Mouse (Mus musculus) liver, embryonic 14.5 days (tissue): ENCODE results near the gene Slamf7. TPM values are rescaled to one million over a fixed set of nuclear protein-coding genes. Genes with fewer than 3 reads are reported as not detected.

Source experiments
- ATAC-seq: fragments of 200-750 bp; cut with Nextera tagmentation; 2 replicates; pipeline ENCODE4 v1.8.0; 2017; ENCODE audit warnings: moderate number of reproducible peaks, mild to moderate bottlenecking, moderate library complexity; ENCODE audit not compliant: insufficient read depth
- DNase-seq, 3 experiments: peaks; one replicate each; pipeline ENCODE4 v3.0.0-alpha.2; 2012 to 2013; ENCODE audit warnings: low read depth in 3 of 3, low spot score in 3 of 3
- H3K27ac ChIP-seq: fragments of 300-500 bp; sonication (generic); 2 replicates; pipeline ENCODE4 v1.5.1; 2014; ENCODE audit warnings: moderate library complexity, mild to moderate bottlenecking, control low read depth, inconsistent platforms
- H3K27me3 ChIP-seq: fragments of 300-500 bp; sonication (generic); 2 replicates; pipeline ENCODE4 v1.6.1; 2014; ENCODE audit warnings: mild to moderate bottlenecking, low read length, moderate library complexity; ENCODE audit not compliant: control insufficient read depth, insufficient read depth
- H3K36me3 ChIP-seq: fragments of 300-500 bp; sonication (generic); replicated peaks from 2 replicates; pipeline ENCODE4 v1.6.1; 2014; ENCODE audit warnings: low read depth; ENCODE audit not compliant: control insufficient read depth, insufficient read depth
- H3K4me1 ChIP-seq, 2 experiments: fragments of 200-500 bp in 1 of 2; fragments of 300-500 bp in 1 of 2; sonication (generic) in 1 of 2; replicated peaks; 2 replicates each; pipeline ENCODE4 v1.6.1; 2012 to 2014; ENCODE audit warnings: antibody characterized with exemption in 1 of 2, inconsistent platforms in 1 of 2, low read length in 1 of 2; ENCODE audit not compliant: control insufficient read depth in 2 of 2, insufficient read depth in 2 of 2
- H3K4me2 ChIP-seq: fragments of 300-500 bp; sonication (generic); 2 replicates; pipeline ENCODE4 v1.6.1; 2014; ENCODE audit warnings: low read depth, mild to moderate bottlenecking, control low read depth, moderate library complexity
- H3K4me3 ChIP-seq, 2 experiments: fragments of 200-500 bp in 1 of 2; fragments of 300-500 bp in 1 of 2; sonication (generic) in 1 of 2; 2 replicates each; pipeline ENCODE4 v1.5.1; 2012 to 2014; ENCODE audit warnings: low read depth in 2 of 2, low read length in 2 of 2, mild to moderate bottlenecking in 2 of 2, control low read depth in 1 of 2, inconsistent platforms in 1 of 2, moderate library complexity in 1 of 2; ENCODE audit not compliant: insufficient read depth in 1 of 2
- H3K9ac ChIP-seq: fragments of 300-500 bp; sonication (generic); replicated peaks from 2 replicates; pipeline ENCODE4 v1.6.1; 2014; ENCODE audit warnings: mild to moderate bottlenecking, control low read depth, moderate library complexity
- H3K9me3 ChIP-seq: fragments of 300-500 bp; sonication (generic); 2 replicates; pipeline ENCODE4 v1.6.1; 2016; ENCODE audit warnings: low read length, mixed read lengths; ENCODE audit not compliant: control insufficient read depth
- CTCF ChIP-seq: IDR thresholded peaks from 2 replicates; pipeline ENCODE4 v1.5.1; 2016; ENCODE audit warnings: antibody characterized with exemption, low read depth, control low read depth
- EP300 ChIP-seq: IDR thresholded peaks from 2 replicates; pipeline ENCODE4 v1.6.1; 2016; ENCODE audit warnings: antibody characterized with exemption, low read depth
- WGBS: fragments of 180-500 bp; shearing (Covaris S2); extraction: QIAGEN DNeasy Blood & Tissue Kit; methylation state at CpG from one replicate; pipeline ENCODE4 v1.1.7; 2014; ENCODE audit not compliant: insufficient replicate concordance; 5-methylcytosine and 5-hydroxymethylcytosine counted together
- polyA plus RNA-seq, 2 experiments: library from polyadenylated mRNA; depleted of rRNA in 1 of 2; stranded (reverse) in 1 of 2; unstranded in 1 of 2; fragments of >200 nt; fragmentation: Nextera tagmentation in 1 of 2; extraction: Ambion mirVana in 1 of 2; gene quantifications; 2 replicates each; pipeline versions ENCODE4 v1.2.1 to v1.2.3; 2012 to 2014

Slamf7 gene
- polyA plus RNA-seq, 2 experiments = 0.03 to 0.17 TPM

DNA sequence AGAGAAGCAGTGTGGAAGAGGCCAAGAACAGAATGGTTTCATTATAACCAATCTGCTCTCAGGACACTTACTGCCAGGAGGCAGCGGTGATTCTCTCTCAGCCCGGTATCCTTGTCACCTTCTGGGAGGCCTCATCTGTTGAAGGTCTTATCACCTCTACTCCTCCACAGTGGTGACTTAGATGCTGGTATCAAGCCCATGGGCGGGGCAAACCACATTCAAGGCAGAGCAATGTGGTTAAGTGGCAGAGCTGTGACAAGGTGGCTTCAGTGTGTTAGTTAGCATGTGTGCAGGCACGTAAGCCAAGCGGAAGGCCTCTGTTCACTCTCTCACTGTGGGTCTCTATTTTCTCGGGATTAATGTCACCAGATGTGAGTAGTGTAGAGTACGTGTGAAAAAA lies 9.2 kb downstream of the Slamf7 start:
- Histone ChIP-seq H3K4me3 (no peak overlapping the region), H3K27me3 (no peaks in the 10 kb centered on the region), H3K27ac (no peak overlapping the region), H3K9ac (no peak overlapping the region), H3K4me2 (no peak overlapping the region), H3K9me3 (no peaks in the 10 kb centered on the region), H3K36me3 (no peaks in the 10 kb centered on the region), H3K4me1 (peaks cover 0 to 7% of the 10 kb centered on the region in 2 experiments; a peak in 2 of 4 replicates)
- peak; percentile 47 to 60 (median 55) for DNase-seq
- TF ChIP-seq CTCF = no peak
- peak; percentile 70; the same call in 1 of the 2 replicates for TF ChIP-seq EP300
- 7% methylated on average over 7 of the region's 7 CpGs for WGBS
- peak; percentile 91 for ATAC-seq

GRCm38 (mm10) chr1:171640796-171641195 lies 12.0 kb downstream of the Slamf7 start:
- no peak for TF ChIP-seq CTCF
- no peak for TF ChIP-seq EP300
- Histone ChIP-seq H3K4me3 (no peak overlapping the region), H3K27me3 (no peaks in the 10 kb centered on the region), H3K36me3 (no peaks in the 10 kb centered on the region), H3K27ac (no peak overlapping the region), H3K9me3 (no peaks in the 10 kb centered on the region), H3K4me2 (no peak overlapping the region), H3K9ac (no peak overlapping the region), H3K4me1 (peaks cover 0 to 7% of the 10 kb centered on the region in 2 experiments; a peak in 2 of 4 replicates)
- DNase-seq = no peak
- 75% methylated on average over 6 of the region's 6 CpGs for WGBS
- no peak for ATAC-seq

GRCm38 (mm10) chr1:171638686-171639085 lies 14.1 kb downstream of the Slamf7 start:
- Histone ChIP-seq H3K4me2 (no peak overlapping the region), H3K9ac (no peak overlapping the region), H3K27me3 (no peaks in the 10 kb centered on the region), H3K9me3 (no peaks in the 10 kb centered on the region), H3K36me3 (no peaks in the 10 kb centered on the region), H3K4me3 (no peak overlapping the region), H3K4me1 (peaks cover 0 to 4% of the 10 kb centered on the region in 2 experiments; a peak in 2 of 4 replicates), H3K27ac (no peak overlapping the region)
- ATAC-seq = no peak
- DNase-seq = no peak
- TF ChIP-seq EP300 = no peak
- TF ChIP-seq CTCF = no peak
- WGBS = 49% methylated on average over 2 of the region's 2 CpGs

DNA sequence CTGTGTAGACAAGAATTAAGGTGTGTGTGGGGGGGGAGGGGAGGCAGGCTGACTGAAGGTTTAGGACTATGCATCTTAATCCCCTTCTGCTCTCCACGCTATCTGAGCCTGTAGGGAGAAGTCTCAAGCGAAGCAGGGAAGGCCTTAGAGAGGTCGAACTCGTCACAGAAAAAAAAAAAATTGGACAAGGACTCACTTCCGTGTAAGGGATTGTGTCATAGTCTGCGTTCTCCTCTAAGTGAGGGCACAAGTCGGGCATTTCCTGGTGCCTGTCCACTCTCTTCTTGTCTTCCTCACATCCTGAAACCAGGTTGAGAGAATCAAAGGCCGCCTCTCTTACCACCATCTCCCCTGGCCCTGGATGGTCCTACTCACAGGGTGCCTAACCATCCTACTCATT lies 15.7 kb downstream of the Slamf7 start:
- H3K4me1 ChIP-seq = no peaks in the 10 kb centered on the region
- no peaks in the 10 kb centered on the region for H3K27me3 ChIP-seq
- WGBS = 62% methylated on average over 8 of the region's 8 CpGs
- H3K36me3 ChIP-seq = no peaks in the 10 kb centered on the region
- H3K9ac ChIP-seq = no peak overlapping the region
- H3K4me3 ChIP-seq = no peak overlapping the region
- DNase-seq (no peak), ATAC-seq (no peak)
- TF ChIP-seq EP300 (no peak), CTCF (no peak)
- no peaks in the 10 kb centered on the region for H3K9me3 ChIP-seq
- H3K27ac ChIP-seq = no peak overlapping the region
- H3K4me2 ChIP-seq = no peak overlapping the region

DNA sequence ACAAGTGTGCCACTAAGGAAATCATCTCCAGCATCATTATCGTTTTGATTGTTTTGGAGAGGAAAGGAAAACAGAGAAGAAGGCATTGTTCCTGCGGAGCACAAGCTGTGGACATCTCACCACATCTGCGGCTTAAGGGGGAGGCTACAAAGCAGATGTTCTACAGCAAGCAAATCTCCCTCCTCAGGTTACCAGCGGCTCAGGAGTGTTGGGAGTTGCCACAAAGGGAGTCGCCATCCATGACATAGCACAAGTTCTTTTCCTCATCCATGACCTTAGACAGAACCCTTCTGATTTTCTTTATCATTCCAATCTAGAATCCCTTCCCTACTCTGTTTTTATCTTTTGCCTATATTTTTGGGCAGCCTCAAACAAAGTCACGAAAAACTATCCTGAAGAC lies 17.1 kb downstream of the Slamf7 start:
- H3K4me1 ChIP-seq = peaks cover 0 to 2% of the 10 kb centered on the region in 2 experiments; a peak in 1 of 4 replicates
- H3K27me3 ChIP-seq = no peaks in the 10 kb centered on the region
- ATAC-seq (no peak), DNase-seq (no peak)
- no peaks in the 10 kb centered on the region for H3K36me3 ChIP-seq
- H3K9me3 ChIP-seq = no peaks in the 10 kb centered on the region
- no peak overlapping the region for H3K4me2 ChIP-seq
- no peak overlapping the region for H3K9ac ChIP-seq
- 42% methylated on average over 6 of the region's 6 CpGs for WGBS
- TF ChIP-seq EP300 (no peak), CTCF (no peak)
- no peak overlapping the region for H3K27ac ChIP-seq
- H3K4me3 ChIP-seq = no peak overlapping the region
